Mouse (Mus musculus) hindbrain, embryonic 15.5 days (tissue): ENCODE results near the gene Ubash3a. TPM values are rescaled to one million over a fixed set of nuclear protein-coding genes. Genes with fewer than 3 reads are reported as not detected.

ENCODE experiments used
- ATAC-seq: fragments of 200-750 bp; cut with Nextera tagmentation; 2 replicates; pipeline ENCODE4 v1.8.0; 2017; ENCODE audit warnings: low read depth, moderate number of reproducible peaks, moderate TSS enrichment; ENCODE audit not compliant: low FRiP score
- H3K27ac ChIP-seq: fragments of 300-500 bp; sonication (generic); replicated peaks from 2 replicates; pipeline ENCODE4 v1.5.1; 2015; ENCODE audit warnings: mild to moderate bottlenecking, inconsistent platforms
- H3K27me3 ChIP-seq: fragments of 300-500 bp; sonication (generic); 2 replicates; pipeline ENCODE4 v1.6.1; 2015; ENCODE audit warnings: control low read depth, inconsistent platforms
- H3K36me3 ChIP-seq: fragments of 300-500 bp; sonication (generic); 2 replicates; pipeline ENCODE4 v1.6.1; 2015; ENCODE audit warnings: control low read depth, inconsistent platforms
- H3K4me1 ChIP-seq: fragments of 300-500 bp; sonication (generic); replicated peaks from 2 replicates; pipeline ENCODE4 v1.6.1; 2015; ENCODE audit warnings: control low read depth, inconsistent platforms
- H3K4me2 ChIP-seq: fragments of 300-500 bp; sonication (generic); 2 replicates; pipeline ENCODE4 v1.6.1; 2015; ENCODE audit warnings: moderate library complexity, mild to moderate bottlenecking, inconsistent platforms
- H3K4me3 ChIP-seq: fragments of 300-500 bp; sonication (generic); 2 replicates; pipeline ENCODE4 v1.5.1; 2015; ENCODE audit warnings: mild to moderate bottlenecking, inconsistent platforms
- H3K9ac ChIP-seq: fragments of 300-500 bp; sonication (generic); 2 replicates; pipeline ENCODE4 v1.6.1; 2015; ENCODE audit warnings: inconsistent platforms
- H3K9me3 ChIP-seq: fragments of 300-500 bp; sonication (generic); 2 replicates; pipeline ENCODE4 v1.6.1; 2016; ENCODE audit warnings: control low read depth, inconsistent platforms
- WGBS: fragments of 180-500 bp; shearing (Covaris S2); methylation state at CpG from one replicate; pipeline ENCODE4 v1.1.7; 2015; 5-methylcytosine and 5-hydroxymethylcytosine counted together
- polyA plus RNA-seq: library from polyadenylated mRNA; unstranded; fragments of >200 nt; fragmentation: Nextera tagmentation; extraction: Ambion mirVana; gene quantifications from 2 replicates; pipeline ENCODE4 v1.2.1, GENCODE M21; 2015

Gene Ubash3a
- polyA plus RNA-seq, 1 experiment from 2014 or later = not detected

DNA sequence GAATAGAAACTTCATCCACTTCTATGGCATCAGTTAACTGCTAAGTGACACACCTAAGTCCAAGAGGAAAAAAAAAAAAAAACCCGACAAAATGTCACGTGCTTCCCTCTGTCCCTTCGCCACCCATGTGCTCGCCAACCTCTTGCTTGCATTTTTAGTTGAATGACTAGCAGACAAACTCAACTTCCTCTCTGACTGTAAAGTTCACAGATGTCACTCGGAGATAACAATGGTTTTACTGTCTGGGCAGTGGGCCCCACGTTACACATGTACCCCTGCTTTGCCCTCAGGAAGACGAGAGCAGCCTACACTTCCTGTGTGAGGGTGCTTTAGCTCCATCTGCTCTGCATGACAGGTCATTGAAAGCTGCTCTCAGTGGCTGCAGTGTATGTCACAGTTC lies 16.2 kb downstream of the Ubash3a start:
- H3K36me3 ChIP-seq = no peaks in the 10 kb centered on the region
- no peak overlapping the region for H3K4me2 ChIP-seq
- H3K27ac ChIP-seq = no peak overlapping the region
- H3K9ac ChIP-seq = no peak overlapping the region
- H3K4me3 ChIP-seq = no peak overlapping the region
- 75% methylated on average over 7 of the region's 7 CpGs for WGBS
- no peaks in the 10 kb centered on the region for H3K4me1 ChIP-seq
- no peaks in the 10 kb centered on the region for H3K27me3 ChIP-seq
- no peaks in the 10 kb centered on the region for H3K9me3 ChIP-seq
- no peak for ATAC-seq

DNA sequence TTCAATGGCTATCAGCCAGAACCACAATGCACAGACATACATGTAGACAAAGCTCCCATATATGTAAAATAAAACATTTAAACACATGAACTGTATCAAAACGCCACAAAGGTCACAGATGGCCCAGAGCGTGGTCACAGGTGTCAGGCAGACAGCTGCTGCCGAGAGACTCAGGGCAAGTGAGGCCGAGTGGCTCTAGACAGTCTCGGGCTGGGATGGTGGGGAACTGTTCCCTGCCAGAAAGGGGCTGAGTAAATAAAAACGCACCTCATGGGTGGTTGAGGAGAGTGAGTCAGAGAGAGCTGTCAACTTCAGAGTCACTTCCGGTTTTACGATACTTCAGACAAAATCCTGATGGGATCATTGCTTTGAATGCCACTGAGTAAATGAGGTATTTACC lies 16.9 kb downstream of the Ubash3a start:
- Histone ChIP-seq H3K9ac (no peak overlapping the region), H3K27me3 (no peaks in the 10 kb centered on the region), H3K9me3 (no peaks in the 10 kb centered on the region), H3K27ac (no peak overlapping the region), H3K4me3 (no peak overlapping the region), H3K4me1 (no peaks in the 10 kb centered on the region), H3K36me3 (no peaks in the 10 kb centered on the region), H3K4me2 (no peak overlapping the region)
- ATAC-seq = no peak
- WGBS = 87% methylated on average over 8 of the region's 8 CpGs

DNA sequence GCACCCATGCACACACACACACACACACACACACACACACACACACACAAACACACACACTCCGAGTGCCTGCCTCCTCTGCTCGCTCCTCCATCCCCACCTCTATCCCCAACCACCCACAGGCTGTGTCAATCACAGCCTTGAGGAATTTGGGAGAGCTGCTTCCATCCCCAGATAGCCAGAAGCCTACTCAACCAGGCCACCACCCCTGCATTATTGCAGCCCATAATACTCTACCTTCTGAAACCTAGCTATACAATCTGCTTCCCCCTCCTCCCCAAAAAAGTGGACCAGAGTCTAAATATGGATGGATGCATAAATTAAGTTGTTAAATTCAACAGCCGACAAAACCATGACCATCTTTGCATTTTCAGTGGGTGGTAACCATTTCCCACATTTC lies 18.7 kb downstream of the Ubash3a start:
- Histone ChIP-seq H3K36me3 (no peaks in the 10 kb centered on the region), H3K9ac (no peak overlapping the region), H3K27me3 (no peaks in the 10 kb centered on the region), H3K9me3 (no peaks in the 10 kb centered on the region), H3K4me2 (no peak overlapping the region), H3K4me3 (no peak overlapping the region), H3K4me1 (no peaks in the 10 kb centered on the region), H3K27ac (no peak overlapping the region)
- no peak for ATAC-seq
- 79% methylated on average over 3 of the region's 3 CpGs for WGBS

DNA sequence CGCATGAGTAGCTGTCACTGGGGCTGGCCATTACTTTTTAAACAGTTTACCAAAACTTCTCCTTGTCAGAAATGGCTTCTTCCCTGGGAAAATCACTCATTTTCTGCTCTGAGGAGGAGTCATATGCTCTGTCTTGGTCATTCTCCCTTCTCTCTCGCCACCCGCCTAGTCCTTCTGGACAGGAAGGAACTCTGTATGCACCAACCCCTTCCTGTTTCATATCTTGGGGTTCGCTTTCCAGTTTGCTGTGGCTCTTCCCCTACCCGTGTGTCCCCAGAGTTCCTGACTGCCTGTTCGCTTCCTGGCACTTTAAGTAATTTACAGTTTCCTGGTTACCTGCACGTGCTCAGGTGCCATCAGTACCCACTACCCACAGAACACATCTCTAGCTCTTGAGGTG lies 19.3 kb downstream of the Ubash3a start:
- Histone ChIP-seq H3K4me3 (no peak overlapping the region), H3K36me3 (no peaks in the 10 kb centered on the region), H3K27ac (no peak overlapping the region), H3K4me2 (no peak overlapping the region), H3K9me3 (no peaks in the 10 kb centered on the region), H3K27me3 (no peaks in the 10 kb centered on the region), H3K4me1 (0 out of 2 replicates have a peak, but pooled peaks cover 3% of the 10 kb centered on the region), H3K9ac (no peak overlapping the region)
- ATAC-seq = no peak
- WGBS = 91% methylated on average over 7 of the region's 7 CpGs

DNA sequence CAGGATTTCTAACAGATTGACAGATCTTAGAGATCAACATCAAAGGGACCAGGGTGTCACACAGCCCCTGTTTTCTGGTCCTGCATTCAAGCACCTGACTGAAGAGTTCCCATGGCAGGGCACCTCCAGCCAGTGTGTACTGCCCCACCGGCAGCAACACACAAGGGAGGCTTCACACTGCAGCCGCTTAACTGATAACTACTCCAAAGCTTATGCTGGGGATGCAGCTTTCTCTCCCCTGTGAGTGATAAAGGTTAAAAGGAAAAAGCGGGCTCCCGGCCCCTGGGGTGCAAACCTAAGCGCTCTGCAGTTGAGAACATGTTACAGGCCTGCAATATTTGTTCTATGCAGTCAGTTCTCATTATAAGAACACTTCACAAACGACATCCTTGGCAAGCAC lies 24.1 kb downstream of the Ubash3a start:
- Histone ChIP-seq H3K4me1 (0 out of 2 replicates have a peak, but pooled peaks cover 6% of the 10 kb centered on the region), H3K9me3 (no peaks in the 10 kb centered on the region), H3K4me3 (no peak overlapping the region), H3K27ac (no peak overlapping the region), H3K9ac (no peak overlapping the region), H3K4me2 (no peak overlapping the region), H3K36me3 (no peaks in the 10 kb centered on the region), H3K27me3 (no peaks in the 10 kb centered on the region)
- 49% methylated on average over 6 of the region's 6 CpGs for WGBS
- no peak for ATAC-seq

DNA sequence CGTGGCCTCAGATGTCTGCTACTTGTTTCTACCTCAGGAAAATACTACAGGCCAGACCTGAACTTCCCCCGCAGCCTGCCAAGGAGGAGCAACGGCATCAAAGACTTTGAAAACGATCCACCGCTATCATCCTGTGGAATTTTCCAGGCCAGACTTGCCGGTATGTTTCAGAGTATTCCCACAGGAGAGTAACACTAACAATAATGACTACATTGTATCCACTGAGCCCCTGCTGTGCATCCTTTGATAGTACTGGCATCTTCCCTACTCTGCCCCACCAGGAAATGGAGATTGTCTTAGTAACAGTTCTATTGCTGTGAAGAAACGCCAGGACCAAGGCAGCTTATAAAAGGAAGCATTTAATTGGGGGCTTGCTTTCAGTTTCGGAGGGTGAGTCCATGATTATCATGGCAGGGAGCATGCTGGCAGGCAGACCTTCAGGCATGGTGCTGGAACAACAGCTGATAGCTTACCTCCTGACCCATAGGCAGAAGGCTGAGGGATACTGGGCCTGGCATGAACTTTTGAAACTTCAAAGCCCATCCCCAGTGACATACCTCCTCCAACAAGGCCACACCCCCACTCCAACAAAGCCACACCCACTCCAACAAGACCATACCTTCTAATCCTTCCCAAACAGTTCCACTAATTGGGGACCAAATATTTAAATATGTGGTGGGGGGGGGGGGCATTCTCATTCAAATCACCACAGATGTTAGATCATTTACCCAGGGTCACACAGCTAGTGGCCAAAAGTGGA lies 24.8 kb downstream of the Ubash3a start:
- H3K4me3 ChIP-seq = no peak overlapping the region
- WGBS = 36% methylated on average over 8 of the region's 8 CpGs
- no peaks in the 10 kb centered on the region for H3K36me3 ChIP-seq
- no peaks in the 10 kb centered on the region for H3K9me3 ChIP-seq
- H3K9ac ChIP-seq = no peak overlapping the region
- ATAC-seq = no peak
- no peak overlapping the region for H3K4me2 ChIP-seq
- H3K27me3 ChIP-seq = no peaks in the 10 kb centered on the region
- H3K4me1 ChIP-seq = 0 out of 2 replicates have a peak, but pooled peaks cover 6% of the 10 kb centered on the region
- no peak overlapping the region for H3K27ac ChIP-seq

DNA sequence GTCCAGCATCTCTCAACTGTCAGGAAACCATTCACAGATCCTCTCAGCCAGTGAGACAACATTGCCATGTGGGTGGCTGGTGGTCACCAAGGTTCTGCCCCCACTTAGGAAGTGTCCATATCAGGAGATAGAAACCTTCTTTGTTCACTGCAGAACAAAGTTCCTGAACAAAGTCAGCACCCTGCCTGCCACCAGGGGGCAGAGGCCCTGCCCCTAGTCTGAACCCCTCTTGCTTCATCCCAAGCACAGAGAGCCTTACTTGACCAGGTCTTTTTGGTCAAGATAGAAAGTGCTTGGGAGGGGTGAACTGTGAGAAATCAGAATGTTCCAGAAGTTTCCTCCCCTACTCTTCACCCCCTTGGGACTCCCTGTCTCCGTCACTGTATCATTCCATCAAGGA lies 28.2 kb downstream of the Ubash3a start:
- H3K27ac ChIP-seq = no peak overlapping the region
- no peak for ATAC-seq
- no peak overlapping the region for H3K4me3 ChIP-seq
- H3K4me2 ChIP-seq = no peak overlapping the region
- H3K4me1 ChIP-seq = 0 out of 2 replicates have a peak, but pooled peaks cover 6% of the 10 kb centered on the region
- no peaks in the 10 kb centered on the region for H3K27me3 ChIP-seq
- H3K9me3 ChIP-seq = no peaks in the 10 kb centered on the region
- no peaks in the 10 kb centered on the region for H3K36me3 ChIP-seq
- H3K9ac ChIP-seq = no peak overlapping the region
- WGBS = 97% methylated on average over 1 of the region's 1 CpGs

DNA sequence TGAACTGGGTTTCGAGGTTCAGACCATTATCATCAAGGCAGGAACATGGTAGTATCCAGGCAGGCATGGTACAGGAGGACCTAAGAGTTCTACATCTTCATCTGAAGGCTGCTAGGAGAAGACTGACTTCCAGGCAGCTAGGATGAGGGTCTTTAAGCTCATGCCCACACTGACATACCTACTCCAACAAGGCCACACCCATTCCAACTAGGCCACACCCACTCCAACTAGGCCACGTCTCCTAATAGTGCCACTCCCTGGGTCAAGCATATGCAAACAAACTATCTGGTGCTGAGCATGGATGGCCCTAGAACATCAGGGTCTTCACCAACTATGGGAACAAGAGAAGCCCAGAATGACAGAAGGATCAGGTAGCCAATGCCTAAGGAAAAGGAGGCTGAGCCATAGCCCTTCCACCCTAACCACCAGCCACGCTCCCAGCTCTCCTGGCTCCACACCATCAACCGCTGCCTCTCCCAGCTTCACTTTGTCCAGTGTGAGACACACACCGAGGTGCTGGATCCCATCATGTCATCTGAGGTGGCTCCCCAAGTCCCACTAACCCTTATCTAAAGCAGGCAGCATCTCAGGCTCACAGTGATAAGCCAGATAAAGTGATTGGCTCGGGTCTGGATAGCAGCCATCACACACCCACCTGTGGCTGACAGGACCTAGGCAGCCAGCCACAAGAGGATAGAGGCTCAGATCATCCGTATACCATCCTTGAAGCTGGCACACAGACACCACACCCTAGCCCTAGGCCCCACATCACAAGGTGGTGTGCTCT lies 30.8 kb downstream of the Ubash3a start:
- Histone ChIP-seq H3K27ac (no peak overlapping the region), H3K4me3 (no peak overlapping the region), H3K9ac (no peak overlapping the region), H3K36me3 (no peaks in the 10 kb centered on the region), H3K27me3 (no peaks in the 10 kb centered on the region), H3K4me1 (no peaks in the 10 kb centered on the region), H3K9me3 (no peaks in the 10 kb centered on the region), H3K4me2 (no peak overlapping the region)
- 83% methylated on average over 7 of the region's 7 CpGs for WGBS
- no peak for ATAC-seq

DNA sequence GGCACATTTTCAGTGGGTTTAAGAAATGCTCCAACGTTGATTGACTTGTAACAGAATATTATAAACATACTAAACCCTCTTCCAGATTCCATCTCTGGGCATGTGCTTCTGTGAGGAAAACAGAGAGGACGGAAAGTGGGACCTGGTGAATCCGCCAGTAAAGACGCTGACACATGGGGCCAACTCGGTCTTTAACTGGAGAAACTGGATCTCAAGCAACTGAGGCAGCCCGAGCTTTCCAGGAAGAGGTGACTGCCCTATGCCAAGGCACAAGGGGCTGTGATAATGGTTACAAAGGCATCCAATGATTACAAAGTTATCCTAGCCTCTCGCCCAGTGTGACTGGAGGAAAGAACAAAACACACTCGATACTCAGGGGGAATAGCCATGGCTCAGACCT lies 33.5 kb downstream of the Ubash3a start:
- no peak overlapping the region for H3K27ac ChIP-seq
- no peak overlapping the region for H3K4me2 ChIP-seq
- no peak for ATAC-seq
- 87% methylated on average over 8 of the region's 8 CpGs for WGBS
- H3K4me3 ChIP-seq = no peak overlapping the region
- no peak overlapping the region for H3K9ac ChIP-seq
- no peaks in the 10 kb centered on the region for H3K27me3 ChIP-seq
- H3K4me1 ChIP-seq = no peaks in the 10 kb centered on the region
- no peaks in the 10 kb centered on the region for H3K9me3 ChIP-seq
- no peaks in the 10 kb centered on the region for H3K36me3 ChIP-seq

DNA sequence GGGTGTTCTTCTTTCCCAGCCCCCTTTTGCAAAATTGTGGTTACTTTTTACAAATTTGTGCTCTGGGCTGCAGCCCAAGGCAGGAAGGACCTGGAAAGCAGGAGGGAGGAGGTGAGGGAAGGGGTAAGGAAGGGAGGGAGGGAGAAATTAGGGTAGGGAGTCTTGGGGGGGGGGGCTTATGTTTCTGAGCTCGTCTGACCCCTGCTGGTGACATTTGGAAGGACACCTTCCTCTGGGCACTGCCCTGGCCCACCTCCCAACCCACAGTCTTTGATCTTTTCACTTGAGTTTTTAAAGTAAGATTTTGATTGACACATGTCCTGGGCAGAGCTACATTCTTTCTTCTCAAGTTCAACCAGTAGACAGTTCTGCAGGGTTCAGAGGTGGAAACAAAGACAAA lies 35.1 kb downstream of the Ubash3a start:
- Histone ChIP-seq H3K4me3 (no peak overlapping the region), H3K27me3 (no peaks in the 10 kb centered on the region), H3K4me2 (no peak overlapping the region), H3K9ac (no peak overlapping the region), H3K9me3 (no peaks in the 10 kb centered on the region), H3K27ac (no peak overlapping the region), H3K4me1 (no peaks in the 10 kb centered on the region), H3K36me3 (no peaks in the 10 kb centered on the region)
- WGBS = 8% methylated on average over 1 of the region's 1 CpGs
- ATAC-seq = no peak

DNA sequence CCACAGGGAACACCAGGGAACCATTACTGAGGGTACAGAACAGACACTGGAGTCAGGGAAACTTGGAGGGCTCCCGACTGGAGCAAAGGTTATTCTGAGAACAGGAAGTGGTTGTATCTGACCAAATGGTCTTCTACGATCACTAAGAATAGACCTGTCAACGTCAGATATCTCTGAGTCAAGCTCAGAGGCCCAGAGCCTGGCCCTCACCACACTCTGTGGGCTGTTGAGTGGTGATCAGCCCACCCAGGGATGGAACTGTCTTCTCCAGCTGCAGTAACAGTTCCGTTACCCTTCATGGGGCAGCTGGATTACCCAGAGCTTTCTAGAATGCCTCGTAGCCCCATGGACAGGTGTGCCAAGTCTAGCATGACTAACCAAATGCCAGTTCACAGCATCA lies 37.6 kb downstream of the Ubash3a start:
- WGBS = 84% methylated on average over 5 of the region's 5 CpGs
- no peak for ATAC-seq

DNA sequence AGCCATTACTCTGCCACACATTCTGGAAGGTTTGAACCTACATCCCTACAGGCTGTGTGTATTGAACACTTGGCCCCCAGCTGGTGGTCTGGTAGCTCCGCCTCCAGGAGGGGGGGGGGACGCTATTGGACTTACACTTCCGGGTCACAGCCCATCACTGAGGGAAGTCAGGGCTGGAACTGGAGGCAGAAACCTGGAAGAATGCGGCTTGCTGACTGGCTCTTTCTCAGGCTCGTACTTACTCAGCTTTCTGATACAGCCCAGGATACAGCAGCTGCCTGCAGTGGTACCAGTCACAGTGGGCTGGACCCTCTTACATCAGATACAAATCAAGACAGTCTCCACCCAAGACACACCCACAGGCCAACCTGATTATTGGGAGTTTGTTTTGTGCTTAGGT lies 39.5 kb downstream of the Ubash3a start:
- Histone ChIP-seq H3K27ac (no peak overlapping the region), H3K9ac (no peak overlapping the region), H3K27me3 (no peaks in the 10 kb centered on the region), H3K9me3 (no peaks in the 10 kb centered on the region), H3K4me2 (no peak overlapping the region), H3K4me3 (no peak overlapping the region), H3K36me3 (no peaks in the 10 kb centered on the region), H3K4me1 (no peaks in the 10 kb centered on the region)
- 35% methylated on average over 5 of the region's 5 CpGs for WGBS
- no peak for ATAC-seq

More for the DNA sequence above, 37.6 kb downstream of the Ubash3a start:
- no peak overlapping the region for H3K27ac ChIP-seq
- H3K4me1 ChIP-seq = no peaks in the 10 kb centered on the region
- no peak overlapping the region for H3K4me2 ChIP-seq
- H3K9me3 ChIP-seq = no peaks in the 10 kb centered on the region
- H3K4me3 ChIP-seq = no peak overlapping the region
- no peaks in the 10 kb centered on the region for H3K27me3 ChIP-seq
- no peaks in the 10 kb centered on the region for H3K36me3 ChIP-seq
- no peak overlapping the region for H3K9ac ChIP-seq
